Mouse (Mus musculus): Measurements from ENCODE around the gene Efcab8. TPM values are rescaled to one million over a fixed set of nuclear protein-coding genes. Genes with fewer than 3 reads are reported as not detected.

The Efcab8 gene
- polyA plus RNA-seq, 2 experiments = 0.11 TPM; not detected in 1

DNA sequence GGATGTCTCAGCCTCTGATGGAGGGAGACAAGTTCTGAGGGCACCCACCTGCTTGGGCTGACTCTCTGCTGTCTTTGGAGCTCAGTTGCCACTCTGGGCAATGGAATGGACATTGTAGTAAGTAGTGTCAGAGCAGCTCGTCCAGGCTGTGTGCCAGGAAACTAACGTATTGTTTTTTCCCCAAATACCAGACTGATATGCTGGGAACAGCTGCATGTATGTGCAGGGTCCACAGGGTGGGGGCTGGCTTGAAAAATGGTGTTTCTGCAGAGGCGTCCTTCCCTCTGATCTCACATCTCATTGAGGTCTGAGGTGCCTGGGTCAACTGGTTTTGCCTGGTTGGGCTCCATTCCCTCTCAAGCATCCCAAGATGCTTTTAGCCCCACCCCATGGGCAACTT lies 81.0 kb downstream of the Efcab8 start:
- H3K4me3 ChIP-seq (replicated peaks; ENCODE audit: low read length) = no peak overlapping the region
- no peak for TF ChIP-seq POLR2A (IDR thresholded peaks at IDR 0.05; ENCODE audit: borderline replicate concordance, extremely low read depth, insufficient read depth, insufficient read length)
- H3K4me1 ChIP-seq (ENCODE audit: control insufficient read depth, insufficient read depth, low read length) = no peaks in the 10 kb centered on the region
- H3K9ac ChIP-seq (ENCODE audit: low read depth, low read length, severe bottlenecking) = no peak overlapping the region
- peak; percentile 71; the same call in 1 of the 2 replicates for ATAC-seq (ENCODE audit: low FRiP score, low read depth)
- no peak overlapping the region for H3K4me2 ChIP-seq (replicated peaks; ENCODE audit: low read depth, low read length, severe bottlenecking)
- DNase-seq (ENCODE audit: low spot score) = peak; percentile 24
- H3K36me3 ChIP-seq (ENCODE audit: control insufficient read depth, insufficient read depth, low read length) = no peaks in the 10 kb centered on the region
- no peaks in the 10 kb centered on the region for H3K9me3 ChIP-seq (ENCODE audit: control insufficient read depth, low read length)
- no peak overlapping the region for H3K27ac ChIP-seq (replicated peaks; ENCODE audit: low read depth, low read length)
- WGBS = 63% methylated on average over 3 of the region's 3 CpGs
- H3K27me3 ChIP-seq (ENCODE audit: control insufficient read depth, insufficient read depth, low read length) = no peaks in the 10 kb centered on the region

DNA sequence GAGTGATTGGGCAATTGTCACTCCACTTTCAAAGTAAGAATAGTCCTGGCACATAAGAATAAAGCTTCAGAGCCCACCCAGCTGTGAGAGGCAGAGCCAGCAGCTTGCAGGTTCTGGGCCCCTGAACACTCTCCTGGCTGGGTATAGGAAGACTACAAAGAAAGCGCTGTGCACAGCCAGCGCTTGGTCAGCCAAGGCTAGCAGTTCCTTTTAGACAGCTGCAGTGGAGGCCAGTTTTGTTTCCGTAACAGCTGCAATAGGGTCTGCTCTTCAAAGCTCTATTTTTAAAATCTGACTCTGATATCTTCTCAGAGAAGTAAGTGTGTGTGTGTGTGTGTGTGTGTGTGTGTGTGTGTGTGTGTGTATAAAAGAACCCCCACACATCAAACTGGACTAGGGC lies 82.2 kb downstream of the Efcab8 start:
- TF ChIP-seq POLR2A (IDR thresholded peaks at IDR 0.05; ENCODE audit: borderline replicate concordance, extremely low read depth, insufficient read depth, insufficient read length) = no peak
- ATAC-seq (ENCODE audit: low FRiP score, low read depth) (peak; percentile 67), DNase-seq (ENCODE audit: low spot score) (peak; percentile 38)
- H3K9me3 ChIP-seq (ENCODE audit: control insufficient read depth, low read length) = no peaks in the 10 kb centered on the region
- no peaks in the 10 kb centered on the region for H3K27me3 ChIP-seq (ENCODE audit: control insufficient read depth, insufficient read depth, low read length)
- no peak overlapping the region for H3K4me3 ChIP-seq (replicated peaks; ENCODE audit: low read length)
- H3K27ac ChIP-seq (replicated peaks; ENCODE audit: low read depth, low read length) = no peak overlapping the region
- H3K9ac ChIP-seq (ENCODE audit: low read depth, low read length, severe bottlenecking) = no peak overlapping the region
- no peak overlapping the region for H3K4me2 ChIP-seq (replicated peaks; ENCODE audit: low read depth, low read length, severe bottlenecking)
- no peaks in the 10 kb centered on the region for H3K4me1 ChIP-seq (ENCODE audit: control insufficient read depth, insufficient read depth, low read length)
- WGBS = 82% methylated on average over 3 of the region's 3 CpGs
- no peaks in the 10 kb centered on the region for H3K36me3 ChIP-seq (ENCODE audit: control insufficient read depth, insufficient read depth, low read length)

- ATAC-seq (ENCODE audit: low FRiP score, low read depth) (no peak), DNase-seq (ENCODE audit: low spot score) (no peak)
- TF ChIP-seq POLR2A (IDR thresholded peaks at IDR 0.05; ENCODE audit: borderline replicate concordance, extremely low read depth, insufficient read depth, insufficient read length) = no peak
- H3K4me3 ChIP-seq (replicated peaks; ENCODE audit: low read length) = no peak within 1 kb of the TSS
- no peaks in the 10 kb centered on the region for H3K36me3 ChIP-seq (ENCODE audit: control insufficient read depth, insufficient read depth, low read length)
- H3K9me3 ChIP-seq (ENCODE audit: control insufficient read depth, low read length) = no peaks in the 10 kb centered on the region
- no peaks in the 10 kb centered on the region for H3K4me1 ChIP-seq (ENCODE audit: control insufficient read depth, insufficient read depth, low read length)
- no peak within 1 kb of the TSS for H3K4me2 ChIP-seq (replicated peaks; ENCODE audit: low read depth, low read length, severe bottlenecking)
- no peak within 1 kb of the TSS for H3K27ac ChIP-seq (replicated peaks; ENCODE audit: low read depth, low read length)
- H3K9ac ChIP-seq (ENCODE audit: low read depth, low read length, severe bottlenecking) = no peak within 1 kb of the TSS
- 90% methylated on average over 4 of the region's 4 CpGs for WGBS
- no peaks in the 10 kb centered on the region for H3K27me3 ChIP-seq (ENCODE audit: control insufficient read depth, insufficient read depth, low read length)
Observed at GRCm38 (mm10) chr2:153870984-153871383, 91.3 kb downstream of the Efcab8 start, which contains the start of gene Sun5. TSS of gene Sun5 (minus strand) at chr2:153871084.

DNA sequence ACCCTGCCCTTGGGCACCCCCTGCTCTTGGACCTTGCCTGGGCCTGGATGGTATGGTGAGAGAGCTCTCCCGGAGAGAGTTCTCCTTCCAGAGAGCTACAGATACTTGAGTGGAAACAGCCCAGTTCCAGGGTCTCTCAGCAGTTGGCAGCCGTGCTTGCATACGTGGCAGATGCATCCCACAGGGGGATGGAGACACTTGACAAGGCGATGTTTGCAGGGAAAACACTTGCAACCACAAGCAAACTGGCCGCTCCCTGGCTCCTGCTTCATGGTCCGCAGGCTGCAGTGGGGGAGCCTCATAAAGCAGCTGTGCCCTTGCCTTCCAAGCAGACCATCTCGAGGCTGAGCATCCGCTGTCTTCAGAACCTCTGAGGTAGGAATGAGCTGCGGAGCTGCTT lies 95.0 kb downstream of the Efcab8 start, which contains the start of gene Bpifb2:
Bpifb2 (plus strand) TSS at position 301 of the 400 bp plus-strand sequence.
- ATAC-seq (ENCODE audit: low FRiP score, low read depth) (no peak), DNase-seq (ENCODE audit: low spot score) (no peak)
- Histone ChIP-seq H3K27me3 (ENCODE audit: control insufficient read depth, insufficient read depth, low read length) (no peaks in the 10 kb centered on the region), H3K9ac (ENCODE audit: low read depth, low read length, severe bottlenecking) (no peak within 1 kb of the TSS), H3K4me3 (replicated peaks; ENCODE audit: low read length) (no peak within 1 kb of the TSS), H3K27ac (replicated peaks; ENCODE audit: low read depth, low read length) (no peak within 1 kb of the TSS), H3K4me1 (ENCODE audit: control insufficient read depth, insufficient read depth, low read length) (no peaks in the 10 kb centered on the region), H3K9me3 (ENCODE audit: control insufficient read depth, low read length) (no peaks in the 10 kb centered on the region), H3K4me2 (replicated peaks; ENCODE audit: low read depth, low read length, severe bottlenecking) (no peak within 1 kb of the TSS), H3K36me3 (ENCODE audit: control insufficient read depth, insufficient read depth, low read length) (no peaks in the 10 kb centered on the region)
- WGBS = 69% methylated on average over 9 of the region's 9 CpGs
- no peak for TF ChIP-seq POLR2A (IDR thresholded peaks at IDR 0.05; ENCODE audit: borderline replicate concordance, extremely low read depth, insufficient read depth, insufficient read length)

Other genes starting within 250 kb of the Efcab8 start
- 19.5 and 24.5 TPM in 2 replicates for gene Nol4l, start 250.0 kb upstream of the Efcab8 start, polyA plus RNA-seq (2012; rRNA removed)
- 10.1 and 11.9 TPM in 2 replicates for gene Nol4l, start 250.0 kb upstream of the Efcab8 start, polyA plus RNA-seq (2014; fragmentation: Nextera tagmentation; extraction: Ambion mirVana)
- gene Commd7, start 147.2 kb upstream of the Efcab8 start, polyA plus RNA-seq (2012; rRNA removed) = 28.6 and 34.4 TPM in 2 replicates
- gene Commd7, start 147.2 kb upstream of the Efcab8 start, polyA plus RNA-seq (2014; fragmentation: Nextera tagmentation; extraction: Ambion mirVana) = 70.4 and 75.5 TPM in 2 replicates
- gene Dnmt3b, start 130.5 kb upstream of the Efcab8 start, polyA plus RNA-seq (2012; rRNA removed) = 6.6 and 8.1 TPM in 2 replicates
- gene Dnmt3b, start 130.5 kb upstream of the Efcab8 start, polyA plus RNA-seq (2014; fragmentation: Nextera tagmentation; extraction: Ambion mirVana) = 7.3 and 8.3 TPM in 2 replicates
- 0.06 and 0.10 TPM in 2 replicates for gene Dnmt3c, start 83.3 kb upstream of the Efcab8 start, polyA plus RNA-seq (2012; rRNA removed)
- 0.08 and 0.10 TPM in 2 replicates for gene Dnmt3c, start 83.3 kb upstream of the Efcab8 start, polyA plus RNA-seq (2014; fragmentation: Nextera tagmentation; extraction: Ambion mirVana)
- 30.2 and 36.1 TPM in 2 replicates for gene Mapre1, start 38.7 kb upstream of the Efcab8 start, polyA plus RNA-seq (2012; rRNA removed)
- 194 and 203 TPM in 2 replicates for gene Mapre1, start 38.7 kb upstream of the Efcab8 start, polyA plus RNA-seq (2014; fragmentation: Nextera tagmentation; extraction: Ambion mirVana)
- gene Sun5, start 91.2 kb downstream of the Efcab8 start, polyA plus RNA-seq (2012; rRNA removed) = not detected in 2 replicates
- gene Sun5, start 91.2 kb downstream of the Efcab8 start, polyA plus RNA-seq (2014; fragmentation: Nextera tagmentation; extraction: Ambion mirVana) = not detected in 2 replicates
- 0.09 and 0.20 TPM in 2 replicates for gene Bpifb2, start 95.1 kb downstream of the Efcab8 start, polyA plus RNA-seq (2012; rRNA removed)
- not detected in 2 replicates for gene Bpifb2, start 95.1 kb downstream of the Efcab8 start, polyA plus RNA-seq (2014; fragmentation: Nextera tagmentation; extraction: Ambion mirVana)
- gene Bpifb6, start 120.5 kb downstream of the Efcab8 start, polyA plus RNA-seq (2012; rRNA removed) = 0.12 TPM in 1 of 2 replicates, not detected in the other
- gene Bpifb6, start 120.5 kb downstream of the Efcab8 start, polyA plus RNA-seq (2014; fragmentation: Nextera tagmentation; extraction: Ambion mirVana) = not detected in 2 replicates
- not detected in 2 replicates for gene Bpifb3, start 138.3 kb downstream of the Efcab8 start, polyA plus RNA-seq (2012; rRNA removed)
- gene Bpifb3, start 138.3 kb downstream of the Efcab8 start, polyA plus RNA-seq (2014; fragmentation: Nextera tagmentation; extraction: Ambion mirVana) = not detected in 2 replicates
- gene Bpifb4, start 158.3 kb downstream of the Efcab8 start, polyA plus RNA-seq (2012; rRNA removed) = not detected in 2 replicates
- gene Bpifb4, start 158.3 kb downstream of the Efcab8 start, polyA plus RNA-seq (2014; fragmentation: Nextera tagmentation; extraction: Ambion mirVana) = not detected in 2 replicates
- gene Bpifa6, start 195.0 kb downstream of the Efcab8 start, polyA plus RNA-seq (2012; rRNA removed) = not detected in 2 replicates
- not detected in 2 replicates for gene Bpifa6, start 195.0 kb downstream of the Efcab8 start, polyA plus RNA-seq (2014; fragmentation: Nextera tagmentation; extraction: Ambion mirVana)
- not detected in 2 replicates for gene Bpifa2, start 228.3 kb downstream of the Efcab8 start, polyA plus RNA-seq (2012; rRNA removed)
- not detected in 2 replicates for gene Bpifa2, start 228.3 kb downstream of the Efcab8 start, polyA plus RNA-seq (2014; fragmentation: Nextera tagmentation; extraction: Ambion mirVana)